Mouse (Mus musculus) erythroblast, embryonic 14.5 days (primary cell): ENCODE measurements around the gene Grm8. TPM values are rescaled to one million over a fixed set of nuclear protein-coding genes. Genes with fewer than 3 reads are reported as not detected.

ENCODE experiments used
- H3K27me3 ChIP-seq: 2 replicates; pipeline ENCODE4 v1.6.1; 2012; ENCODE audit warnings: inconsistent platforms; ENCODE audit not compliant: control insufficient read depth
- H3K36me3 ChIP-seq: 2 replicates; pipeline ENCODE4 v1.6.1; 2012; ENCODE audit warnings: mild to moderate bottlenecking, inconsistent platforms; ENCODE audit not compliant: control insufficient read depth
- H3K4me1 ChIP-seq: 2 replicates; pipeline ENCODE4 v1.6.1; 2012; ENCODE audit warnings: inconsistent platforms; ENCODE audit not compliant: control insufficient read depth
- H3K4me3 ChIP-seq: replicated peaks from 2 replicates; pipeline ENCODE3; 2012; ENCODE audit warnings: moderate library complexity, mild to moderate bottlenecking, inconsistent platforms
- H3K9me3 ChIP-seq: 2 replicates; pipeline ENCODE4 v1.6.1; 2012; ENCODE audit warnings: low read length, inconsistent platforms, mixed read lengths; ENCODE audit not compliant: control insufficient read depth
- GATA1 ChIP-seq: IDR thresholded peaks from 2 replicates; pipeline ENCODE4 v1.6.1; 2012; ENCODE audit warnings: low read length, inconsistent platforms, mixed read lengths
- TAL1 ChIP-seq: IDR thresholded peaks from 3 replicates; pipeline ENCODE4 v1.6.1; 2012; ENCODE audit warnings: low read length, inconsistent platforms, mixed read lengths
- polyA plus RNA-seq: library from polyadenylated mRNA; stranded (reverse); fragments of >175 nt; gene quantifications from 2 replicates; pipeline ENCODE4 v1.2.3, GENCODE M21; 2012

The Grm8 gene
- polyA plus RNA-seq, 1 experiment: not detected

DNA sequence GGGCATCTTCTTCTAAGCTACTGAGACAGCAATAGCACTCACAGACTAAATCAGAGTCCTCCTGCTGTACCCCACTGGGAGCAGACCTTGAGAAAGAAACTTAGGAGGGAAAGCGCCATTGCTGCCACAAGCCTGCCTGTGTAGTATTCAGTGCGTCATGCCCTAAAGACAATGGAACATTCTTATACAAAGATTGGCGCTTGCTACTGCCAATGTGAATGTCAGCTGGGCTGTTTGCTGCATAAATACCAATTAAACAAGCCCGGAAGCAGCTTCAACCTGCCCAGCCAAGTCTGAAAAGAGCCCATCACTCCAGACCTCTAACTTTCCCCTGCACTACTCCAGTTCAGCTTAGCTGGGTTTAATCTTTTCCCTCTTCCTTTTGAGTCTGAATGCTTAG, 2.9 kb downstream of the Grm8 start:
- no peak overlapping the region for H3K4me3 ChIP-seq
- no peaks in the 10 kb centered on the region for H3K36me3 ChIP-seq
- peaks cover 6% of the 10 kb centered on the region for H3K4me1 ChIP-seq
- peaks cover 66% of the 10 kb centered on the region for H3K27me3 ChIP-seq
- TF ChIP-seq GATA1: no peak
- TF ChIP-seq TAL1: no peak
- H3K9me3 ChIP-seq: no peaks in the 10 kb centered on the region; the same call in 1 of the 2 replicates

DNA sequence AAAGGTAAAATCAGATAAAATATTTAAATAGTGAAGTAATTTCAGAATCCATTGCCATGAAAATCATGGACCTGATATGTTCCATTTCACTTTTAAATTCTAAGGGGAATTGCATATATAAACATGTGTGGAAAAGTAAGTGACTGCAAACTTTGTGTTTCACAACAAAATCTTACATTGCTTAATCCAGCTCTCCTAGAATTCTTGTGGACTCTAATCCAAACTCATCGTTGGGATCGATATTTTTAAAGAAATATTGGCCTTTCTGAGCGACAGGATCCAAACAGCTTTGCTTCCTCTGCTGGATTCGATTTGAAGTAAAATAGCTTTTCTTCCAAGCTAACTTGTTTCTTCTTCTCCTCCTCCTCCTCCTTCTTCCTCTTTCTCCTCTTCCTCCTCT, 6.1 kb downstream of the Grm8 start:
- H3K9me3 ChIP-seq: no peaks in the 10 kb centered on the region
- no peaks in the 10 kb centered on the region for H3K4me1 ChIP-seq
- H3K36me3 ChIP-seq: no peaks in the 10 kb centered on the region
- peaks cover 37% of the 10 kb centered on the region for H3K27me3 ChIP-seq
- TF ChIP-seq GATA1 (no peak), TAL1 (no peak)
- no peak overlapping the region for H3K4me3 ChIP-seq

DNA sequence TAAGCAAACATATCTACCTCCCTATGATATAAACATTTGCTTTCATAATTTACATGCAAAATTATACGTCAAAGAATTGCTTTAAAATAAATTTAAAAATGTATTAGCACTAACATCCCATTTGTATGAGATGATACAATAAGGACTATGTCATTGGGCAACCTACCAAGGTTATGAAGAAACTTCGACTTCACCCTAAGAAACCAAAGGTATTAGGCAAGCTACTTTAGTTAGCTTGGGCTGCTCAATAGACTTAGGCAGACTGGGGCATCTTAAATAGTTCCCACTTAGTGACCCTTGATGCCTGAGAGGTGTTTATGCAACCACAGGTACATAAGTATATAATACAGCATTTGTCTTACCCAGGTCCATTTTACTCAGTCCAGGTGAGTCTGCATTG, 19.5 kb downstream of the Grm8 start:
- H3K9me3 ChIP-seq: no peaks in the 10 kb centered on the region
- H3K4me3 ChIP-seq: no peak overlapping the region
- H3K27me3 ChIP-seq: no peaks in the 10 kb centered on the region
- H3K36me3 ChIP-seq: no peaks in the 10 kb centered on the region
- no peaks in the 10 kb centered on the region for H3K4me1 ChIP-seq
- TF ChIP-seq TAL1: no peak
- no peak for TF ChIP-seq GATA1

DNA sequence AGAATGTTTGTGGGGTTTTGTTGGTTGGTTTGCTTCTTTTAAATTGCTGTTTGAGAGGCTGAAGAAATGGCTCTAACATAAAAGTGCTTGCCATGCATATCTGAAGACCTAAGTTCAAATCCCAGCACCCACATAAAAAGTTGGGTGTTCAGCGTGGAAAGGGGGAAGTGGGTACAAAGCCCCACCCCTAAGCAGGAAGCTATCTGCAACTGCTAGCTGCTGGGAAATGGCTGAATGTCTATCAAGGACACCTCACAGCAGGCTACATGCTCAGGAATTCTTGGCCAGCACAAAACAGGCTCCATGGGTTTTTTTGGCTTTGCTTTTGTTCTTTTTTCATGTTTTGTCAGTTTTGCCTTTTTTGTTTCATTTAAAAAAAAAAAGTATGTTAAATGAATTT, 20.1 kb downstream of the Grm8 start:
- no peaks in the 10 kb centered on the region for H3K36me3 ChIP-seq
- H3K27me3 ChIP-seq: no peaks in the 10 kb centered on the region
- TF ChIP-seq TAL1 (no peak), GATA1 (no peak)
- H3K4me1 ChIP-seq: no peaks in the 10 kb centered on the region
- no peak overlapping the region for H3K4me3 ChIP-seq
- no peaks in the 10 kb centered on the region for H3K9me3 ChIP-seq

DNA sequence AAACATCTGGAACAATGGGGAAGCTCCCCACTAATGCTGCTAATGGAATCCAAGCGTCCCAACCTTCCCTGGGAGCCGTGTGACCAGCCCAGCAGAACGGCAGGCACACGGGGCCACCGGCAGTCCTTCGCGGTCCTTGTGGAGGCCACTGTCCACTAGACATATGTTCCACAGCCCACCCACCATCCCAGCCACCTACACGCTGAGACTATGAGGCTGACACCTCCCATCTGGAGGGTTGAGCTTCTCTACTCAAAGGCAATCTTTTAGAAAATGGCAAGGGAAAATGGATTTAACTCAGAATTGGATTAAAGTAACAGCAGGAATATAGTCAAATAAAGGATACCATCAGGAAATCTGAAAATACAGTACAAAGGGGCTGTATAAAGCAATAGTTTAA, 23.4 kb downstream of the Grm8 start:
- H3K27me3 ChIP-seq: no peaks in the 10 kb centered on the region
- H3K36me3 ChIP-seq: no peaks in the 10 kb centered on the region
- no peaks in the 10 kb centered on the region for H3K4me1 ChIP-seq
- no peaks in the 10 kb centered on the region for H3K9me3 ChIP-seq
- H3K4me3 ChIP-seq: no peak overlapping the region
- TF ChIP-seq TAL1 (no peak), GATA1 (no peak)

DNA sequence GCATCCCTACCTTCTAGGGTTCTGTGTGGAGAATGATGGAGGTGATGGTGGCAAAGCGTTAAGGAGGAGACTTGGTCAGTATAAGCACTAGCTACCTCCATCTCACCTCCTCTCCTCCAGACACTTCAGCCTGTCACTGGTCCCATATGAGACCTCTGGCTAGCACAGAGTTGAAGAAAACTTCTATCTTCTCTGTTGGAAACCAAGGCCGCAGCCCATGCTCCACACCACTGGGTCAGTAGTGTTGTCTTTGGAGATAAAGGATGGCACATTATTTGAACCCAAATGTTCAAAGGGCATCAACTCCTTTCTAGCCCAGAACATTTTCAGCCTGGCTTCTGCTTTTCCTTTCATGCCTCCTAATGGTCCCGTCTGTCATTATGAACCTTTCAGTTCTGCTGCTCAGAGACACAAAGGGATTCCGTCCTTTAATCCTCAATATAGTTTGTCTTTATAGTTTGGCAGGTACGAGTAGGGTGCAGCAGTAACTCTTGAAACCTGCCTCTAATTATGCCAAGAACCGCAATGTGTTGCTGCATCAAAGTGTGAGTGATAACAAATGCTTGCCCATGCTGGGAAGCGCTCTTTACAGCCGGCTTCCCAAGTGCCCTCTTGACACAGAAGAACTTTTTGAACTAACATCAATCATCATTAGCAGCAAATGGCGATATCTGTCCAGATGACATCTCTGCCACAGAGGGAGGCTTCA, 32.2 kb downstream of the Grm8 start:
- H3K4me1 ChIP-seq: no peaks in the 10 kb centered on the region
- H3K4me3 ChIP-seq: no peak overlapping the region
- no peak for TF ChIP-seq GATA1
- TF ChIP-seq TAL1: no peak
- H3K9me3 ChIP-seq: peaks cover 2% of the 10 kb centered on the region; the same call in 1 of the 2 replicates
- no peaks in the 10 kb centered on the region for H3K36me3 ChIP-seq
- no peaks in the 10 kb centered on the region for H3K27me3 ChIP-seq

DNA sequence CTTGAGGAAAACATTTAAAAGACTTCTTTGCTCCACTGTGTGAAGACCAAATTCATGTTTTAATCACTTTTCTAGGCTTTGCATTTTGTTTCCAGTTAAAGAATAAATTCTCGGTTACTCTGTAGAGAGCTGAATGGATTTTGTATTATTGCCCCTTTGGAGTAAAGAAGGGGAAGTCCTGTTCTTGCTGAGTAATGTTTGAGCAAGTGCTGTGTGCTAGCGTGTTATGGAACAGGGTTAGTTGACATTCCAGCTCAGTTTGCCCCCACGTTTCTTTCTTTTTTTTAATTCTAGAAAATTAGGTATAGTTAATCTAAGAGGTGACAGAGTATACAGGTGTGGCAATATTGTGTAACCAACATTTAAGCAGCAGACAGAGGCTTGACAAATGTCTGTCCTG, 35.0 kb downstream of the Grm8 start:
- Histone ChIP-seq H3K36me3 (no peaks in the 10 kb centered on the region), H3K4me1 (no peaks in the 10 kb centered on the region), H3K9me3 (peaks cover 2% of the 10 kb centered on the region; the same call in 1 of the 2 replicates), H3K4me3 (no peak overlapping the region), H3K27me3 (no peaks in the 10 kb centered on the region)
- no peak for TF ChIP-seq TAL1
- no peak for TF ChIP-seq GATA1

DNA sequence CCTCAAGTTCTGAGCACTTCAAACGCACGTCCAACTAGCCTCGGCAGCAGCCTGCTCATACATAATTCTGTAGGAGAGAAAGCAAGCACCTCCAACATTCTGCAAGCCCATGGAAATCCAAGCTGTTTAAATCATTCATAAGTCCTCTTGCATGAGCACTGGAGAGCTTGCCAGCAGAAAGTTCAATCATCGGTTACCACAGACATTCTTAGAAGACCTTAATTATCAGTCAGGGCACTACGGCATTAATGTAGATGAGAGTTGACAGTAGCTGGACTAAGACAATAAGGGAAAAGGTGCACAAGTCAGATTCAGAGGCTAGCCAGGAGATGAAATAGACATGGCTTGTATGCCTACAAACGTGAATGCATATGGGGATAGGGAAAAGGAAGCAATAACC, 42.5 kb downstream of the Grm8 start:
- Histone ChIP-seq H3K4me3 (no peak overlapping the region), H3K9me3 (no peaks in the 10 kb centered on the region), H3K4me1 (no peaks in the 10 kb centered on the region), H3K36me3 (no peaks in the 10 kb centered on the region), H3K27me3 (no peaks in the 10 kb centered on the region)
- TF ChIP-seq TAL1: no peak
- TF ChIP-seq GATA1: no peak

DNA sequence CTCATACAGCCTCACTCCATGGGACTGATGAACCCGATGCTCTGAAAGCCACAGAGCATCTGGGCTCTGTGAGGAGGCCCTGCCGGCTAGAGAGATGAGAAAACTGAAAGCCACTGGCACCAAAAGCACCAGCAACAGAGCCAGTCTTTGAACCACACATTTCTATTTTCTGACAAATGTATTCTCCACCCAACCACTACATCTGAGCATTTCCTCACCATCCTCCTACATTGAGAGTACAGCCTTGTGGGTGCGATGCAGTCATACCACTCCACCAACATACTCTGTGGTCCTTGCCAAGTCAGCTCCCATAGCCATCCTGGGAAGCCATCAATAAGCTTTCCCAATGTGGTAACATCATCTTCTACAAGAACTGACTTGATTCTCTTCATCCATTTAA, 43.1 kb downstream of the Grm8 start:
- no peaks in the 10 kb centered on the region for H3K4me1 ChIP-seq
- TF ChIP-seq GATA1: no peak
- no peak for TF ChIP-seq TAL1
- no peak overlapping the region for H3K4me3 ChIP-seq
- no peaks in the 10 kb centered on the region for H3K9me3 ChIP-seq
- H3K36me3 ChIP-seq: no peaks in the 10 kb centered on the region
- no peaks in the 10 kb centered on the region for H3K27me3 ChIP-seq

DNA sequence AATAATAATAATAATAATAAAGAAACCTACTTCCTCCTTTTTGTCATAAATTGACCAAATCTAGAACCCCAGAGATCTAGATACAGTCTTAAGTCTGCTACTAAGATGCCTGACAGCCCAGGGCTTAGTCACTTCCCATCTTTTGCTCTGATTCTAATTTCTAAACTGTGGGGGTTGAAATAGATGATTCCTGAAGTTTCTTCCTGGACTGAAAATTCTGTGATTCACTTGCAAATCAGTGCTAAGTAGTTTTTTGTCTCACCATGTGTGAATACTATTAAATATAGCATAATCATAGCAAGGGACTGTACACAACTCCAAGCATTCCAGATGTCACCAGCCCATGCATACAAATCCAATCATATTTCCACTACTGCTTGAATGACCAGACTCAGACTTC, 44.0 kb downstream of the Grm8 start:
- TF ChIP-seq GATA1 (no peak), TAL1 (no peak)
- Histone ChIP-seq H3K9me3 (no peaks in the 10 kb centered on the region), H3K36me3 (no peaks in the 10 kb centered on the region), H3K4me1 (no peaks in the 10 kb centered on the region), H3K27me3 (no peaks in the 10 kb centered on the region), H3K4me3 (no peak overlapping the region)
